Mouse (Mus musculus) gastrocnemius, postnatal 36 days (tissue): Measurements from ENCODE around the gene Slc8a2. TPM values are rescaled to one million over a fixed set of nuclear protein-coding genes. Genes with fewer than 3 reads are reported as not detected.

Source experiments
- DNase-seq, 2 experiments: peaks; one replicate each; pipeline ENCODE4 v3.0.0; 2022
- intact Hi-C: fragments of 180-260 bp; cut with DNase I; formaldehyde crosslinking; loops from one replicate; pipeline ENCODE4 v1.15.1; 2025
- total RNA-seq, 2 experiments: library from RNA; stranded (reverse); gene quantifications; 2 replicates each; pipeline ENCODE4 v1.2.3; 2021

Gene Slc8a2
- total RNA-seq, 2 experiments from 2014 or later, result 0.12 to 0.13 TPM

DNA sequence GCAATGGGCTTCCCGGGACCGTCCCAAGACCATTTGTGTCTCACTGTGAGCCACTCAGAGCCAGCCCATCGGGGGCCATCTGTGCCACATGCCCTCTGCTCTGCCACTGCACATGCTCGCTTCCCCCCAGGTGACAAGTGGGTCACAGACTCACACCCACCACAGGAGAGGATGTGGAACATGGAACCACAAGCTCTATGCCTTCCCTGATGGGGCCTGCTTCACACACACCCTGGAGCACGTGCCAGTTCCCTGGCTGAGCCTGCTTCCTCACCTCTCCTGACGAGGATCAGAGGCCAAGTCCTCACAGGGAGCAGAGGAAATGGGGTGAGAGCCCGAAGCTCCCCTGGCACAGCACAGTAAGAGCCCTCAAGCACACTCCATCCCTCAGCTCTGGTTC lies 77.5 kb downstream of the Slc8a2 start:
- intact Hi-C loops, result loop anchor here (10.0 kb wide), 2 partner anchors 62 to 158 kb away; no protein-coding TSS in a partner anchor
- no peak for DNase-seq

DNA sequence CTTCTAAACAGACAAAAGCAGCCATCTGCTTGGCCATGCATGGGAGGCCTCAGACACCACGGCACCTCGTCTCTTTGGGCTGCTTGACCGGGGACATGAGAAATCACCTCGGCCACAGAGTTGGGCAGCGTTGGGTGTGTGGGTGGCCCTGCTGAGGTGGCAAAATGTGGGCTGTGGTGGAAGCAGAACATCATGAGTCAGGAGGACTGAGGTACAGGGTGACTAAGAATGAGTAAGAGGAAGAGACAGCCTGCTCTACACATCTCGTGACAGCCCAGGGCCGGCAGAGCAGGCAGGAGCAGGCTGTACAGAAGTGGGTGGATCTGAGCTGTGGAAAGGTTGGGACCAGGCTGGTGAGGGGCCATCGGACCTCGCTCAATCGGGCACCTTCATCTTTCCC lies 77.9 kb downstream of the Slc8a2 start:
- intact Hi-C loops, result loop anchor here (10.0 kb wide), 2 partner anchors 63 to 157 kb away; no protein-coding TSS in a partner anchor
- DNase-seq, result no peak

DNA sequence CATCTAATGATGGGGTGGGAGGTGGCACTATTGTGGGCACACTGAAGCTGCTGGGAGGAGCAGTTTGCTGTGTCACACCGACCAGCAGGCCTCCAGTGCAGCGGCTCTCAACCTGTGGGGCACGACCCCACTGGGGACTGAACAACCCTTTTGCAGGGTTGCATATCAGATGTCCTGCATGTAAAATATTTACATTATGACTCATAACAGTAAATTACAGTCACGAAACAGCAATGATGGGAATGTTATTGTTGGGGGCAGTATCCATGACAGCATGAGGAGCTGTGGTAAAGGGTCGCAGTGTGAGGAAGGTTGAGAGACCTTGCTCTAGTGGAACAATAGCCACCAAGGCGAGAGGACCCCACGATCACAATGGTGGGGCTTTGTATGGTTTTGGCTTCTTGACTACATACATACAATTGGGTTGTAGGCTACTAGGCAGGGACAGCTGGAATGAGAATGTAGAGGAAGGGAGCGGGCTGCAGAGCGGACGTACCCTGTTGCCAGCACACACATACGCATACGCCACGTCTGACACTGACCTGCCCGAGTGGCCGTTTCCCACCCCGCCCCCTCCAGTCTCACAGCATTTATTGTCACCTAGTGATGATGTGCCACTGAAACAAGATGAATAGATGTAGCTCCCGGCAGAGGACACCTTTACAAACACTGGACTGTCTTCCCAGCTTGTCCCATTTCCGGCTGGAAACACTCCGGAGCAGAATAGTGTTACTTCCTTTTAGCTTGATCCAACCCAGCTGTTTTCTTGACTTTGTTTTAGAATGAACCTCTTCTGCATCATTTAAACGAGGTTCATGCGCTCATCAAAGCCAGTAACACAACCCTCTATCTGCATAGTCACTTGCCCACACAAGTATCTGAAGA lies 79.4 kb downstream of the Slc8a2 start:
- no peak for DNase-seq
- intact Hi-C loops, result loop anchor here (10.0 kb wide), 2 partner anchors 64 to 156 kb away; no protein-coding TSS in a partner anchor

Other genes with a start within 250 kb of the Slc8a2 start
- not detected for gene Crx, start 249.9 kb upstream of the Slc8a2 start, total RNA-seq
- gene Crxos, start 247.2 kb upstream of the Slc8a2 start, total RNA-seq, result not detected
- 1,000 to 10,000 TPM; 1,487 to 1,586 TPM for gene Selenow, start 207.4 kb upstream of the Slc8a2 start, total RNA-seq
- 10 to 100 TPM; 81.3 to 97.1 TPM for gene Nop53, start 183.8 kb upstream of the Slc8a2 start, total RNA-seq
- 10 to 100 TPM; 40.8 to 47.9 TPM for gene Ehd2, start 162.3 kb upstream of the Slc8a2 start, total RNA-seq
- 1 to 10 TPM; 4.5 to 6.6 TPM for gene Bicra, start 81.9 kb upstream of the Slc8a2 start, total RNA-seq
- not detected for gene Zfp541, start 68.0 kb upstream of the Slc8a2 start, total RNA-seq
- gene Napa, start 31.4 kb upstream of the Slc8a2 start, total RNA-seq, result 100 to 1,000 TPM in 1 of 2 experiments, 10 to 100 TPM in 1; 92.4 to 109 TPM
- gene Kptn, start 9.9 kb upstream of the Slc8a2 start, total RNA-seq, result 10 to 100 TPM; 10.8 to 11.3 TPM
- 1 to 10 TPM; 1.5 to 2.1 TPM for gene Meis3, start 45.3 kb downstream of the Slc8a2 start, total RNA-seq
- gene Dhx34, start 92.2 kb downstream of the Slc8a2 start, total RNA-seq, result 1 to 10 TPM; 3.1 to 4.5 TPM
- under 1 TPM; 0.20 TPM for gene C5ar2, start 114.3 kb downstream of the Slc8a2 start, total RNA-seq
- 1 to 10 TPM; 1.7 to 1.8 TPM for gene C5ar1, start 129.7 kb downstream of the Slc8a2 start, total RNA-seq
- 10 to 100 TPM; 12.2 to 15.1 TPM for gene Inafm1, start 143.8 kb downstream of the Slc8a2 start, total RNA-seq
- gene Ccdc9, start 157.0 kb downstream of the Slc8a2 start, total RNA-seq, result 10 to 100 TPM; 40.7 to 44.6 TPM
- 1 to 10 TPM; 1.4 to 2.2 TPM for gene Bbc3, start 178.6 kb downstream of the Slc8a2 start, total RNA-seq